Mouse (Mus musculus) cerebellum, adult 2 months (tissue): ENCODE results near the gene Chchd1.

Source experiments
- CTCF ChIP-seq: fragments of 200-500 bp; IDR thresholded peaks from 2 replicates; pipeline ENCODE4 v1.5.1; 2011; ENCODE audit warnings: low read depth, mild to moderate bottlenecking, control low read depth, low read length, moderate library complexity, borderline replicate concordance; ENCODE audit not compliant: insufficient read depth
- POLR2A ChIP-seq: fragments of 200-500 bp; IDR thresholded peaks from 2 replicates; pipeline ENCODE4 v1.6.1; 2011; ENCODE audit warnings: low read length, control low read depth, borderline replicate concordance; ENCODE audit not compliant: insufficient read depth

GRCm38 (mm10) chr14:20749494-20750051 is 46.8 kb downstream of the Chchd1 start:
- TF ChIP-seq CTCF (no peak), POLR2A (no peak)
